Mouse (Mus musculus): Measurements from ENCODE around the gene 5031439G07Rik.

DNA sequence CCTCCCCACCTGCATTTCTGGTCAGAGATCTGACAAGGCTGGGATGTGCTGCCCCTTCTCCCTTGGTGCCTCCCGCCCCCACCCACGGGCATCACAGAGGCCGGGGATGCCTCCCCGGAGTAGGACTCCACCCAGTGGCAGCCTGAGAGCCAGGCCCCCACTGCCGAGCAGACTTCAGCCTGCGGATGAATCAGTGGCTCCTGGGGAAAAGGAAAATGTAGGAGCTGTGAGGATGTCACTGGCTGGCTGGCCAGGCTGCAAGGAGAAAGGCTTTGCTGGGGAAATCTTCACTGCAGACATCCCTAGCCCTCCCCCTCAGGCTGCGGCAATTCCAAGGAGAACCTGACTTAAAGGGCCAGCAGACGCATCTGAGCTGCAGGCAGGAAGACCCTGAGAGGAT is 27.7 kb downstream of the 5031439G07Rik start:
- TF ChIP-seq CTCF (IDR thresholded peaks at IDR 0.05; ENCODE audit: low read depth): no peak
- TF ChIP-seq EP300 (IDR thresholded peaks at IDR 0.05; ENCODE audit: low read depth): no peak

Measured in heart, postnatal 0 days (tissue).